Mouse (Mus musculus) heart, embryonic 11.5 days (tissue): ENCODE measurements around the gene Btbd9. TPM values are rescaled to one million over a fixed set of nuclear protein-coding genes. Genes with fewer than 3 reads are reported as not detected.

Experiments used
- ATAC-seq: fragments of 200-750 bp; cut with Nextera tagmentation; replicated peaks from 2 replicates; pipeline ENCODE4 v1.8.0; 2017; ENCODE audit warnings: moderate library complexity; ENCODE audit not compliant: insufficient number of reproducible peaks, low FRiP score, low TSS enrichment
- H3K27ac ChIP-seq: fragments of 300-500 bp; sonication (generic); 2 replicates; pipeline ENCODE4 v1.5.1; 2014; ENCODE audit warnings: mild to moderate bottlenecking, low read depth, low read length
- H3K27me3 ChIP-seq: fragments of 300-500 bp; sonication (generic); 2 replicates; pipeline ENCODE4 v1.6.1; 2014; ENCODE audit warnings: mild to moderate bottlenecking, low read length, mixed read lengths; ENCODE audit not compliant: control insufficient read depth, insufficient read depth
- H3K36me3 ChIP-seq: fragments of 300-500 bp; sonication (generic); 2 replicates; pipeline ENCODE4 v1.6.1; 2014; ENCODE audit warnings: mild to moderate bottlenecking, low read length, moderate library complexity, mixed read lengths; ENCODE audit not compliant: control insufficient read depth, insufficient read depth
- H3K4me1 ChIP-seq: fragments of 300-500 bp; sonication (generic); 2 replicates; pipeline ENCODE4 v1.6.1; 2014; ENCODE audit warnings: low read length; ENCODE audit not compliant: control insufficient read depth, insufficient read depth
- H3K4me2 ChIP-seq: fragments of 300-500 bp; sonication (generic); 2 replicates; pipeline ENCODE4 v1.6.1; 2014; ENCODE audit warnings: mild to moderate bottlenecking, moderate library complexity
- H3K4me3 ChIP-seq: fragments of 300-500 bp; sonication (generic); 2 replicates; pipeline ENCODE4 v1.5.1; 2014; ENCODE audit warnings: low read depth, low read length
- H3K9ac ChIP-seq: fragments of 300-500 bp; sonication (generic); 2 replicates; pipeline ENCODE4 v1.6.1; 2014; ENCODE audit warnings: mild to moderate bottlenecking, low read depth, low read length, moderate library complexity
- H3K9me3 ChIP-seq: fragments of 300-500 bp; sonication (generic); replicated peaks from 2 replicates; pipeline ENCODE4 v1.6.1; 2016; ENCODE audit warnings: low read length; ENCODE audit not compliant: control insufficient read depth
- WGBS: fragments of 180-500 bp; shearing (Covaris S2); extraction: QIAGEN DNeasy Blood & Tissue Kit; methylation state at CpG from one replicate; pipeline ENCODE4 v1.1.7; 2014; ENCODE audit not compliant: insufficient replicate concordance; 5-methylcytosine and 5-hydroxymethylcytosine counted together
- polyA plus RNA-seq: library from polyadenylated mRNA; unstranded; fragments of >200 nt; fragmentation: Nextera tagmentation; extraction: Ambion mirVana; gene quantifications from 2 replicates; pipeline ENCODE4 v1.2.1, GENCODE M21; 2014

Btbd9 gene
- polyA plus RNA-seq, 1 experiment from 2014 or later: 41.9 TPM

GRCm38 (mm10) chr17:30573990-30574782, 2.1 kb downstream of the Btbd9 start:
- Histone ChIP-seq H3K4me2 (peak overlapping the region; percentile 88), H3K4me1 (peaks cover 20% of the 10 kb centered on the region), H3K36me3 (no peaks in the 10 kb centered on the region), H3K9me3 (no peaks in the 10 kb centered on the region), H3K27ac (peak overlapping the region; percentile 43), H3K9ac (no peak overlapping the region), H3K27me3 (no peaks in the 10 kb centered on the region), H3K4me3 (no peak overlapping the region)
- no peak for ATAC-seq
- 57% methylated on average over 8 of the region's 8 CpGs for WGBS

- Histone ChIP-seq H3K9me3 (no peaks in the 10 kb centered on the region), H3K4me3 (no peak overlapping the region), H3K9ac (no peak overlapping the region), H3K27me3 (no peaks in the 10 kb centered on the region), H3K4me1 (peaks cover 16% of the 10 kb centered on the region; the same call in 1 of the 2 replicates), H3K36me3 (no peaks in the 10 kb centered on the region), H3K27ac (no peak overlapping the region), H3K4me2 (no peak overlapping the region)
- WGBS: 36% methylated on average over 3 of the region's 3 CpGs
- ATAC-seq: no peak
Observed at GRCm38 (mm10) chr17:30570971-30571370, 5.3 kb downstream of the Btbd9 start.

GRCm38 (mm10) chr17:30570173-30570572, 6.1 kb downstream of the Btbd9 start:
- Histone ChIP-seq H3K4me3 (no peak overlapping the region), H3K9ac (no peak overlapping the region), H3K9me3 (no peaks in the 10 kb centered on the region), H3K4me2 (no peak overlapping the region), H3K4me1 (peaks cover 16% of the 10 kb centered on the region; the same call in 1 of the 2 replicates), H3K27me3 (no peaks in the 10 kb centered on the region), H3K27ac (no peak overlapping the region), H3K36me3 (no peaks in the 10 kb centered on the region)
- no peak for ATAC-seq
- 71% methylated on average over 8 of the region's 8 CpGs for WGBS

- Histone ChIP-seq H3K4me2 (no peak overlapping the region), H3K4me3 (no peak overlapping the region), H3K9me3 (no peaks in the 10 kb centered on the region), H3K36me3 (no peaks in the 10 kb centered on the region), H3K4me1 (0 out of 2 replicates have a peak, but pooled peaks cover 7% of the 10 kb centered on the region), H3K27ac (no peak overlapping the region), H3K27me3 (no peaks in the 10 kb centered on the region), H3K9ac (no peak overlapping the region)
- no peak for ATAC-seq
Observed at GRCm38 (mm10) chr17:30568473-30568872, 7.8 kb downstream of the Btbd9 start.

- Histone ChIP-seq H3K27me3 (no peaks in the 10 kb centered on the region), H3K36me3 (no peaks in the 10 kb centered on the region), H3K4me3 (no peak overlapping the region), H3K9ac (no peak overlapping the region), H3K27ac (no peak overlapping the region), H3K4me2 (no peak overlapping the region), H3K9me3 (no peaks in the 10 kb centered on the region), H3K4me1 (0 out of 2 replicates have a peak, but pooled peaks cover 3% of the 10 kb centered on the region)
- no peak for ATAC-seq
- 70% methylated on average over 7 of the region's 7 CpGs for WGBS
Observed at GRCm38 (mm10) chr17:30564971-30565370, 11.3 kb downstream of the Btbd9 start.

- ATAC-seq: no peak
- Histone ChIP-seq H3K27ac (no peak overlapping the region), H3K4me2 (no peak overlapping the region)
Observed at GRCm38 (mm10) chr17:30564407-30564806, 11.9 kb downstream of the Btbd9 start.

GRCm38 (mm10) chr17:30563484-30564075, 12.7 kb downstream of the Btbd9 start:
- Histone ChIP-seq H3K9ac (no peak overlapping the region), H3K4me3 (no peak overlapping the region), H3K27ac (no peak overlapping the region), H3K4me1 (0 out of 2 replicates have a peak, but pooled peaks cover 3% of the 10 kb centered on the region), H3K9me3 (no peaks in the 10 kb centered on the region), H3K4me2 (no peak overlapping the region), H3K36me3 (no peaks in the 10 kb centered on the region), H3K27me3 (no peaks in the 10 kb centered on the region)
- WGBS: 68% methylated on average over 6 of the region's 6 CpGs
- no peak for ATAC-seq

More at GRCm38 (mm10) chr17:30564407-30564806, 11.9 kb downstream of the Btbd9 start:
- Histone ChIP-seq H3K9me3 (no peaks in the 10 kb centered on the region), H3K27me3 (no peaks in the 10 kb centered on the region), H3K4me3 (no peak overlapping the region), H3K9ac (no peak overlapping the region), H3K4me1 (0 out of 2 replicates have a peak, but pooled peaks cover 3% of the 10 kb centered on the region), H3K36me3 (no peaks in the 10 kb centered on the region)
- WGBS: 82% methylated on average over 3 of the region's 3 CpGs

- Histone ChIP-seq H3K36me3 (no peaks in the 10 kb centered on the region), H3K9me3 (no peaks in the 10 kb centered on the region), H3K27ac (no peak overlapping the region), H3K27me3 (no peaks in the 10 kb centered on the region), H3K9ac (no peak overlapping the region), H3K4me1 (0 out of 2 replicates have a peak, but pooled peaks cover 3% of the 10 kb centered on the region), H3K4me3 (no peak overlapping the region), H3K4me2 (no peak overlapping the region)
- 82% methylated on average over 2 of the region's 2 CpGs for WGBS
- ATAC-seq: no peak
Observed at GRCm38 (mm10) chr17:30562770-30563169, 13.5 kb downstream of the Btbd9 start.
